Mouse (Mus musculus): Measurements from ENCODE around the gene Ankrd52.

DNA sequence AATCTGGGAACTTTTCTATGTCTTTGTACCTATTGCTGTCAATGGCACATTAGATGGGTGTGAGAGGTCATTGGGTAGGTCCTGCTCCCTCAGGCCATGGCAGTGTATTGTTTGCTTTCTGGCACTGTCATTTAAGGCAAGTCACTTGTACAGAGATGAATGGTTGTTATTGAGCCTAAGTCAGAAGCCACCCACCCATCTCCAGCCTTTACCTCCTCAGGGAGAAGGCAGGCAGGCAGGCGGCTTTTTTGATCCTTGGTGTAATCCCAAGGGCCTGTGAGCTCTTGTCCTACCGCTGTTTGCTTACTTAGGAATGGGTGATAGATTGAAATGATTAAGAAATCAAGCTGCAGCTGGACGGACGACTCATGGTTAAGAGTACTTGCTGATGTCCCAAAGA, 52.5 kb downstream of the Ankrd52 start:
- no peak for TF ChIP-seq EP300 (IDR thresholded peaks at IDR 0.05; ENCODE audit: low read length)
- no peak for TF ChIP-seq ZC3H11A (IDR thresholded peaks at IDR 0.05; ENCODE audit: low read depth, low read length)
- no peak for TF ChIP-seq RCOR1 (conservative IDR thresholded peaks at IDR 0.05; ENCODE audit: low read depth, low read length)
- no peak for TF ChIP-seq HCFC1 (IDR thresholded peaks at IDR 0.05; ENCODE audit: low read depth, low read length)
- TF ChIP-seq POLR2AphosphoS2 (IDR thresholded peaks at IDR 0.05; ENCODE audit: low read depth, low read length): no peak
- TF ChIP-seq CTCF (conservative IDR thresholded peaks at IDR 0.05 in 1 of 2, IDR thresholded peaks at IDR 0.05 in 1 of 2; ENCODE audit: low read depth in 2 of 2, low read length in 2 of 2): no peak
- no peak for TF ChIP-seq MAX (IDR thresholded peaks at IDR 0.05; ENCODE audit: low read length)
- no peak for TF ChIP-seq CHD2 (IDR thresholded peaks at IDR 0.05; ENCODE audit: low read length)
- no peak for TF ChIP-seq ELF1 (IDR thresholded peaks at IDR 0.05; ENCODE audit: low read depth, low read length)
